Mouse (Mus musculus): ENCODE data around the gene Ddx49. TPM values are rescaled to one million over a fixed set of nuclear protein-coding genes. Genes with fewer than 3 reads are reported as not detected.
A peak's percentile ranks its signal among the peaks of the same experiment; 100 is the strongest.

Ddx49 gene
- polyA plus RNA-seq, 1 experiment, result not detected

GRCm38 (mm10) chr8:70300881-70301280 lies 1.4 kb downstream of the Ddx49 start:
- Histone ChIP-seq H3K27ac (ENCODE audit: insufficient read depth, low read depth, low read length) (no peak overlapping the region), H3K4me3 (ENCODE audit: insufficient read depth, low read depth, low read length) (no peak overlapping the region), H3K4me1 (ENCODE audit: control insufficient read depth, insufficient read depth, low read length) (peaks cover 9% of the 10 kb centered on the region)
- TF ChIP-seq CTCF (IDR thresholded peaks at IDR 0.05; ENCODE audit: insufficient read depth, low read depth, low read length), result no peak
- TF ChIP-seq POLR2A (IDR thresholded peaks at IDR 0.05; ENCODE audit: insufficient read depth, low read depth, low read length), result no peak
- 82% methylated on average over 3 of the region's 3 CpGs for WGBS

- no peak overlapping the region for H3K27ac ChIP-seq (ENCODE audit: insufficient read depth, low read depth, low read length)
- no peak overlapping the region for H3K4me3 ChIP-seq (ENCODE audit: insufficient read depth, low read depth, low read length)
- H3K4me1 ChIP-seq (ENCODE audit: control insufficient read depth, insufficient read depth, low read length), result no peaks in the 10 kb centered on the region
- WGBS, result 63% methylated on average over 5 of the region's 5 CpGs
- TF ChIP-seq CTCF (IDR thresholded peaks at IDR 0.05; ENCODE audit: insufficient read depth, low read depth, low read length) (no peak), POLR2A (IDR thresholded peaks at IDR 0.05; ENCODE audit: insufficient read depth, low read depth, low read length) (no peak)
Observed at GRCm38 (mm10) chr8:70293988-70294405, 8.3 kb downstream of the Ddx49 start.

GRCm38 (mm10) chr8:70286737-70287136 lies 15.6 kb downstream of the Ddx49 start:
- WGBS, result 93% methylated on average over 8 of the region's 8 CpGs
- Histone ChIP-seq H3K4me1 (ENCODE audit: control insufficient read depth, insufficient read depth, low read length) (peaks cover 16% of the 10 kb centered on the region), H3K27ac (ENCODE audit: insufficient read depth, low read depth, low read length) (no peak overlapping the region), H3K4me3 (ENCODE audit: insufficient read depth, low read depth, low read length) (no peak overlapping the region)
- no peak for TF ChIP-seq CTCF (IDR thresholded peaks at IDR 0.05; ENCODE audit: insufficient read depth, low read depth, low read length)
- no peak for TF ChIP-seq POLR2A (IDR thresholded peaks at IDR 0.05; ENCODE audit: insufficient read depth, low read depth, low read length)

GRCm38 (mm10) chr8:70285304-70285703 lies 17.0 kb downstream of the Ddx49 start:
- no peak overlapping the region for H3K27ac ChIP-seq (ENCODE audit: insufficient read depth, low read depth, low read length)
- H3K4me1 ChIP-seq (ENCODE audit: control insufficient read depth, insufficient read depth, low read length), result peaks cover 16% of the 10 kb centered on the region
- H3K4me3 ChIP-seq (ENCODE audit: insufficient read depth, low read depth, low read length), result no peak overlapping the region
- 98% methylated on average over 15 of the region's 15 CpGs for WGBS
- TF ChIP-seq CTCF (IDR thresholded peaks at IDR 0.05; ENCODE audit: insufficient read depth, low read depth, low read length) (no peak), POLR2A (IDR thresholded peaks at IDR 0.05; ENCODE audit: insufficient read depth, low read depth, low read length) (no peak)

GRCm38 (mm10) chr8:70284421-70284820 lies 17.9 kb downstream of the Ddx49 start:
- TF ChIP-seq CTCF (IDR thresholded peaks at IDR 0.05; ENCODE audit: insufficient read depth, low read depth, low read length) (no peak), POLR2A (IDR thresholded peaks at IDR 0.05; ENCODE audit: insufficient read depth, low read depth, low read length) (no peak)
- 83% methylated on average over 5 of the region's 5 CpGs for WGBS
- H3K4me3 ChIP-seq (ENCODE audit: insufficient read depth, low read depth, low read length), result no peak overlapping the region
- H3K4me1 ChIP-seq (ENCODE audit: control insufficient read depth, insufficient read depth, low read length), result peaks cover 17% of the 10 kb centered on the region
- H3K27ac ChIP-seq (ENCODE audit: insufficient read depth, low read depth, low read length), result no peak overlapping the region

- WGBS, result 2% methylated on average over 55 of the region's 55 CpGs
- H3K4me1 ChIP-seq (ENCODE audit: control insufficient read depth, insufficient read depth, low read length), result peaks cover 27% of the 10 kb centered on the region
- no peak overlapping the region for H3K27ac ChIP-seq (ENCODE audit: insufficient read depth, low read depth, low read length)
- H3K4me3 ChIP-seq (ENCODE audit: insufficient read depth, low read depth, low read length), result peak overlapping the region; percentile 79
- TF ChIP-seq CTCF (IDR thresholded peaks at IDR 0.05; ENCODE audit: insufficient read depth, low read depth, low read length) (no peak; the same call in 1 of the 2 replicates), POLR2A (IDR thresholded peaks at IDR 0.05; ENCODE audit: insufficient read depth, low read depth, low read length) (no peak; the same call in 1 of the 2 replicates)
Observed at GRCm38 (mm10) chr8:70283136-70284077, 18.9 kb downstream of the Ddx49 start.

GRCm38 (mm10) chr8:70282603-70283135 lies 19.6 kb downstream of the Ddx49 start, which contains the start of gene Homer3:
TSS of gene Homer3 (plus strand) at chr8:70282827.
- TF ChIP-seq POLR2A (IDR thresholded peaks at IDR 0.05; ENCODE audit: insufficient read depth, low read depth, low read length) (no peak; the same call in 1 of the 2 replicates), CTCF (IDR thresholded peaks at IDR 0.05; ENCODE audit: insufficient read depth, low read depth, low read length) (peak; percentile 76; the same call in 1 of the 2 replicates)
- Histone ChIP-seq H3K4me1 (ENCODE audit: control insufficient read depth, insufficient read depth, low read length) (peaks cover 34% of the 10 kb centered on the region), H3K4me3 (ENCODE audit: insufficient read depth, low read depth, low read length) (peak within 1 kb of the TSS; percentile 79), H3K27ac (ENCODE audit: insufficient read depth, low read depth, low read length) (no peak within 1 kb of the TSS)
- 2% methylated on average over 36 of the region's 36 CpGs for WGBS

- H3K27ac ChIP-seq (ENCODE audit: insufficient read depth, low read depth, low read length), result no peak overlapping the region
- no peak overlapping the region for H3K4me3 ChIP-seq (ENCODE audit: insufficient read depth, low read depth, low read length)
- 46% methylated on average over 3 of the region's 3 CpGs for WGBS
- TF ChIP-seq CTCF (IDR thresholded peaks at IDR 0.05; ENCODE audit: insufficient read depth, low read depth, low read length) (no peak), POLR2A (IDR thresholded peaks at IDR 0.05; ENCODE audit: insufficient read depth, low read depth, low read length) (no peak)
- H3K4me1 ChIP-seq (ENCODE audit: control insufficient read depth, insufficient read depth, low read length), result peaks cover 39% of the 10 kb centered on the region
Observed at GRCm38 (mm10) chr8:70281001-70281400, 21.3 kb downstream of the Ddx49 start.

GRCm38 (mm10) chr8:70279266-70279665 lies 23.0 kb downstream of the Ddx49 start:
- peaks cover 39% of the 10 kb centered on the region for H3K4me1 ChIP-seq (ENCODE audit: control insufficient read depth, insufficient read depth, low read length)
- TF ChIP-seq CTCF (IDR thresholded peaks at IDR 0.05; ENCODE audit: insufficient read depth, low read depth, low read length) (no peak), POLR2A (IDR thresholded peaks at IDR 0.05; ENCODE audit: insufficient read depth, low read depth, low read length) (no peak)
- 57% methylated on average over 8 of the region's 8 CpGs for WGBS
- H3K4me3 ChIP-seq (ENCODE audit: insufficient read depth, low read depth, low read length), result no peak overlapping the region
- H3K27ac ChIP-seq (ENCODE audit: insufficient read depth, low read depth, low read length), result peak overlapping the region; percentile 4; the same call in 1 of the 2 replicates

Data from olfactory bulb, adult 2 months (tissue).